Mouse (Mus musculus) megakaryocyte progenitor cell, adult 5-6 weeks (primary cell): ENCODE results near the gene Cep78. TPM values are rescaled to one million over a fixed set of nuclear protein-coding genes. Genes with fewer than 3 reads are reported as not detected.

Source experiments
- ATAC-seq: replicated peaks from 2 replicates; pipeline ENCODE4 v1.8.0; 2016; ENCODE audit warnings: mild to moderate bottlenecking, moderate TSS enrichment, inconsistent platforms; ENCODE audit not compliant: poor library complexity
- total RNA-seq, 2 experiments: library from RNA; stranded (forward) in 1 of 2; stranded (reverse) in 1 of 2; fragments of 157-497, 149-512 nt in 1 of 2; fragments of 200-1000 nt in 1 of 2; gene quantifications; 2 replicates each; pipeline versions ENCODE4 v1.2.3 to v1.2.4; 2015 to 2017

The Cep78 gene
- total RNA-seq, 2 experiments from 2014 or later, result 17.4 to 17.8 TPM

DNA sequence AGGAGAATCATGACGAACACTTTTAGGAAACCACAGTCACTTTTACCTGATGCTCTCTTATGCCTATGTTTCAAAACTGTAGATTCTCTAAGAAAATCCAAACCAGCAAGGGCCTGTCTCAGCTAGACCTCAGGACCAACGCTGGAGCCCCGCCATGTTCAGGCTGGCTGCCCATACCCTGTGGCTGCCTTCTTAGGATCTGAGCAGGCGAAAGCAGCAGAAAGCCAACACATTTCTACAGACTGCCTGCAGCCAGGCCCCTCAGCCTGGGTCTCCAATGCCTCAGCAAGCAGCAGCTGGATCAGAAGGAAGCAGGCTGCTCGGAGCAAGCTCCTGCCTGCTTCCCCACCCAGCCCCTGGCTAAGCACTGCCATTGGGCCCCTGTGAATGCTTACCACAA lies 73.3 kb downstream of the Cep78 start:
- ATAC-seq, result no peak

GRCm38 (mm10) chr19:15910987-15911386 lies 73.8 kb downstream of the Cep78 start:
- ATAC-seq, result peak; percentile 91

GRCm38 (mm10) chr19:15910488-15910887 lies 74.3 kb downstream of the Cep78 start:
- peak; percentile 74 for ATAC-seq

DNA sequence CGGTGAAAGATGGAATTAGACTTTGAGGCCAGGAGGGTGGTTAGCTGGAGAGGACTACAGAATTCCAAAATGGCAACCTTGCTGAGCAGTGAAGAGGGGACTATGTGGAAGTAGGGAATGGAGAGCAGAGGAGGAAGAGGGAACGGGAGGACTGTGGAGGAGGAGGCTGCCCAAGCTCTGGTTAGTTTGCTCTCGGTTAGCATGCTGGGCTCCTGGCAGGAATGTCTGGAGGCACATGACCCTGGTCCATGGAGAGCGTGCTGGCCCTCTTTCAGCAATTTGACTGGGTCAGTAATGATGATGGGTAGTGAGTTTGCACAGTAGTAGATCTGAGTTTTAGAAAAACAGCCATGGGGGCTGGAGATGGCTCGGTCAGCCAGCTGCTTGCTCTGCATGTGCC lies 76.8 kb downstream of the Cep78 start:
- ATAC-seq, result no peak

Other genes starting within 250 kb of the Cep78 start
- gene Psat1, start 37.7 kb downstream of the Cep78 start, total RNA-seq (2015), result 130 and 136 TPM in 2 replicates
- gene Psat1, start 37.7 kb downstream of the Cep78 start, total RNA-seq (2017), result 99.4 and 103 TPM in 2 replicates
- gene Gnaq, start 147.8 kb upstream of the Cep78 start, total RNA-seq (2015), result 22.2 and 23.8 TPM in 2 replicates
- 14.3 and 20.4 TPM in 2 replicates for gene Gnaq, start 147.8 kb upstream of the Cep78 start, total RNA-seq (2017)